Mouse (Mus musculus): ENCODE results near the gene Stra6l. TPM values are rescaled to one million over a fixed set of nuclear protein-coding genes. Genes with fewer than 3 reads are reported as not detected.

Gene Stra6l
- polyA plus RNA-seq, 1 experiment = 0.02 TPM

DNA sequence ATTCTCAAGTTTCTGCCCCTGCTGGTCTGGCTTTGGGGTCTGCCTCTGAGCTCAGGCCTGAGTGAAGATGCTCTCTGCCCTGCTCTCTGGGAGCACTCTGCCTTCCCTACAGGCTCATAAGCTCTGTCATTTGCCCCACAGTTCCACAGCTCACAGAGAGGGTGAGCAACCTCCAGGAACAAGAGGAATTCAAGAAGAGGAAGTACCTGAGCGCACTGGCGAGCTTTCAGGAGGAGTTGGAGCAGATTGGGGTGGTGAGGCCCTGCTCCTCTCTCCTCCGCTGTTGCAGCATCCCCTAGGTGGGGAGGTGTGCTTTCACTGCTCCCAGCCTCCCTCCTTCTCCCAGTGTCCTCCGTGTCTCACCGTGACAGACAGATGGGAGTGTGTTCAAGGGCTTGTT lies 49.9 kb downstream of the Stra6l start:
- Histone ChIP-seq H3K4me3 (ENCODE audit: insufficient read depth, low read length) (no peak overlapping the region), H3K27ac (ENCODE audit: insufficient read depth, low read length) (no peak overlapping the region), H3K4me1 (ENCODE audit: control insufficient read depth, insufficient read depth, low read length) (no peaks in the 10 kb centered on the region)
- TF ChIP-seq CTCF (IDR thresholded peaks at IDR 0.05; ENCODE audit: extremely low read depth, insufficient read depth, low read length) = no peak
- no peak for TF ChIP-seq POLR2A (IDR thresholded peaks at IDR 0.05; ENCODE audit: extremely low read depth, insufficient read depth, low read length)

DNA sequence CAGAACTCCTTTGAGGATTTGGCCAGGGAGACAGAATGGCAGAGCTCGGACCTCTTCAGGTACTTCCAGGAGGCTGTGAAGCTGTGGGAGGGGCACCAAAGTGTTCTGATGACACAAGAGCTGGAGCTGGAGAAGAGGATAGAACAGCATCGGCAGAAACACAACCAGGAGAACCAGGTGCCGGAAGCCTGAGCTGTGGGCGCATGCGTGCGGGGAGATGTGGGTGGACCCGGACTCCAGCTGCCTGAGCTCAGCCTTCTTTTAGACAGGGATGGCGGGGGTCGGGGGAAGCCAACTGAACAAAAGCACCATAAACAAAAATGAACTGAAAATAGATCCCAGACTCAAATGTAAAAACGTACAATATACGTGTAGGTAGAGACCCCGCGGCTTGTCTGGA lies 60.8 kb downstream of the Stra6l start:
- TF ChIP-seq CTCF (IDR thresholded peaks at IDR 0.05; ENCODE audit: extremely low read depth, insufficient read depth, low read length) = no peak
- no peak for TF ChIP-seq POLR2A (IDR thresholded peaks at IDR 0.05; ENCODE audit: extremely low read depth, insufficient read depth, low read length)
- no peaks in the 10 kb centered on the region for H3K4me1 ChIP-seq (ENCODE audit: control insufficient read depth, insufficient read depth, low read length)
- no peak overlapping the region for H3K27ac ChIP-seq (ENCODE audit: insufficient read depth, low read length)
- no peak overlapping the region for H3K4me3 ChIP-seq (ENCODE audit: insufficient read depth, low read length)

DNA sequence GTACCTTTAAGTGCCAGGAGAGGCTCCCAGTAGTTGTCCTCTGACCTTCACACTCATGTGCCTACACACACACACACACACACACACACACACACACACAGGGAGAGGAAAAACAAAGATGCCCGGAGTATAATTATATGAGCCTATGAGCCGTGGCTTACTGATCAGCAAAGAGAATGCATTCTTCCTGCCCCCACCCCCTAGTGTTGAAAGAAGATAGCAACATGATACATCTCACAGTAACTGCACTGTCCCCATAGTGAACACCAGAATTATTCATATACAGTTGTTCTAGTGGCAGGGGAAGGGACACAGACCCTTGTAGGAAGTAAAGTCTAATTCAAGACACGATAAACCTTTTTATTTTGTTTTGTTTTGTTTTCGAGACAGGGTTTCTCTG lies 61.5 kb downstream of the Stra6l start:
- Histone ChIP-seq H3K27ac (ENCODE audit: insufficient read depth, low read length) (no peak overlapping the region), H3K4me1 (ENCODE audit: control insufficient read depth, insufficient read depth, low read length) (no peaks in the 10 kb centered on the region), H3K4me3 (ENCODE audit: insufficient read depth, low read length) (no peak overlapping the region)
- TF ChIP-seq POLR2A (IDR thresholded peaks at IDR 0.05; ENCODE audit: extremely low read depth, insufficient read depth, low read length) = no peak
- no peak for TF ChIP-seq CTCF (IDR thresholded peaks at IDR 0.05; ENCODE audit: extremely low read depth, insufficient read depth, low read length)

DNA sequence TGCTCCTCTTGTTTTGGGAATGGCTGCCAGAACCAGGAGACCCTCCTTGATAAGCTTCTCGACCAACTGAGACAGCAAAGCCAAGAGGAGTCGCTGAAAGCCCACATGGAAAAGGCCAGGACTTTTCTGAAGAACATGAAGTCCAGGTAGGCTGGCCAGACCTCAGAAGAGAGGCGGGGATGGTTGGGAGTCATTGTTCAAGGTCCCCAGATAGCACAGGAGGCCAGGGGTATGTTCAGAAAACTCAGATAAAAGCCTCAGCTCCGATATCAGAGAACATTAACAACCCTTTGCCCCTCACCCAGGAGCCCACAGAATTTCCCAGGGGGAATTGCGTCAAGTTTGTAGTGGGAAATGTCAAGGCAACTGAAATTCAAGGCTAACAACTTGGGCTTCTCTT lies 62.8 kb downstream of the Stra6l start:
- Histone ChIP-seq H3K27ac (ENCODE audit: insufficient read depth, low read length) (no peak overlapping the region), H3K4me1 (ENCODE audit: control insufficient read depth, insufficient read depth, low read length) (no peaks in the 10 kb centered on the region), H3K4me3 (ENCODE audit: insufficient read depth, low read length) (no peak overlapping the region)
- TF ChIP-seq POLR2A (IDR thresholded peaks at IDR 0.05; ENCODE audit: extremely low read depth, insufficient read depth, low read length) (no peak), CTCF (IDR thresholded peaks at IDR 0.05; ENCODE audit: extremely low read depth, insufficient read depth, low read length) (no peak)

DNA sequence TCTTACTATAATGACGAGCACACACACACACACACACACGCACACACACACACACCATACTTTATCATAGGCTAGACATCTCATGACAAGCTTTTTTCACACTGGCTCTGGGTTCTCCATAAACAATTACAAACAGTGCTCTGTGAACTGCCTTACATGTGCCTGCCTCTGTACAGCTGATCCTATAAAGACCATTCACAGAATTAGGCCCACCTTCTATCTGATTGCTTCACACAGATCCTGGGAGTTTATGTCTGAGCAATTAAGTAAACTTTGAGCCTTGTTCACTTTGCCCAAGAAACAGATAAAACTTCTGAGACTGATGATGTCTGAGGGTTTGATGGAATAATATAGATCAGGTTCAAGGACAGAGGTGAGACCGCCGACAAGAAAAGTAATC lies 63.4 kb downstream of the Stra6l start:
- TF ChIP-seq CTCF (IDR thresholded peaks at IDR 0.05; ENCODE audit: extremely low read depth, insufficient read depth, low read length) = no peak
- TF ChIP-seq POLR2A (IDR thresholded peaks at IDR 0.05; ENCODE audit: extremely low read depth, insufficient read depth, low read length) = no peak
- Histone ChIP-seq H3K4me3 (ENCODE audit: insufficient read depth, low read length) (no peak overlapping the region), H3K27ac (ENCODE audit: insufficient read depth, low read length) (no peak overlapping the region), H3K4me1 (ENCODE audit: control insufficient read depth, insufficient read depth, low read length) (no peaks in the 10 kb centered on the region)

DNA sequence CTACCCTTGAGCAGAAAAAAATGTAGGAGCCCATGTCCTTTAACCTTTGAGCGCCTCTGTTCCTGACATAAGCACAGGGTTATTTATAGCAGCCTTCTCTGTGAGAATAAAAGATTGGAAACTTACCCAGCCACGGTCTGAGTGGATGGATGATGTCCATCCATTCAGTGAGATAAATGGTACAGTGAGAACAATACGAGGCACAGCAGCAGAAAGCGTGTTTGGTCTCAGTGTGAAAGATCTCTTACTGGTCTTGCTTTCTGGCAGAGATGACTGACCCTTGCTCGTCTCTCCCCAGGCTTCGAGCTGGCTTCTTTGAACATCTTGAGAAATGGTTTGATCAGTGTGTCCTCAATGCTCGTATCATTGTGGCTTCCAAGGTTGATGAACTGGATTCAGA lies 68.6 kb downstream of the Stra6l start:
- TF ChIP-seq POLR2A (IDR thresholded peaks at IDR 0.05; ENCODE audit: extremely low read depth, insufficient read depth, low read length) = no peak
- TF ChIP-seq CTCF (IDR thresholded peaks at IDR 0.05; ENCODE audit: extremely low read depth, insufficient read depth, low read length) = no peak
- no peak overlapping the region for H3K4me3 ChIP-seq (ENCODE audit: insufficient read depth, low read length)
- H3K27ac ChIP-seq (ENCODE audit: insufficient read depth, low read length) = no peak overlapping the region
- no peaks in the 10 kb centered on the region for H3K4me1 ChIP-seq (ENCODE audit: control insufficient read depth, insufficient read depth, low read length)

DNA sequence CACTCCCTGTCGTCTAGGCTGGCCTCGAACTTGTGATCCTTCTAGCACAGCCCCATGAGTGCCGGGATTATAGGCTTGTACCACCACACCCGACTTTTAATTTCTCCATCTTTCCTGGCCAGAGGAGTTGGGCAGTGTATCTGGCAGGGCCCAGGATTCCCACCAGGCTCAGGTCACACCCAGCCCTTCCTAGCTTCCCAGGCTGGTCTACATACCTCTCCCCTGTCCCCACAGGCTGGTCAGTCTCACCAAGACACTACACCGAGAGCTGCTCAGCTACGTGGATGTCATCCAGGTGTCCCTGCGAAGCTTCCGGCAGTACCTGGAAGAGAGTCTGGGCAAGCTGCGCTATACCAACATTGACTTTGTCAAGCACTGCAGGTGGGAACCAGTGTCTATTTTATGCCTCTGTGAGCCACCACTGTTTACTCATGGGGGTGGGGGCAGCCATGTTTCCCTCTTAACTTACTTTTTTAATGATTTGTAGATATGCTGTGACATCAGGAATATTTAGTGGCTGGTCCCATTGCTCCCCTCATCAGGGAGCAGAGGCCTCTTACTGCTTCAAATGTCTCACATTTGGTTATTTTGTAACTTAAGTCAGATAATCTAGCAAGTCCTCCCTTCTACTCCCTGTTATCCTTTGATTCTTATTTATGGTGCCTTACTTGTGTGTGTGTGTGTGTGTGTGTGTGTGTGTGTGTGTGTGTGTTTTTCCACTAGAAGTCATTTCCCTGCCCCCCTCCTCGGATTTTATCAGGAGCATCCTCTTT lies 73.4 kb downstream of the Stra6l start:
- Histone ChIP-seq H3K4me3 (ENCODE audit: insufficient read depth, low read length) (no peak overlapping the region), H3K4me1 (ENCODE audit: control insufficient read depth, insufficient read depth, low read length) (no peaks in the 10 kb centered on the region), H3K27ac (ENCODE audit: insufficient read depth, low read length) (no peak overlapping the region)
- no peak for TF ChIP-seq POLR2A (IDR thresholded peaks at IDR 0.05; ENCODE audit: extremely low read depth, insufficient read depth, low read length)
- no peak for TF ChIP-seq CTCF (IDR thresholded peaks at IDR 0.05; ENCODE audit: extremely low read depth, insufficient read depth, low read length)

DNA sequence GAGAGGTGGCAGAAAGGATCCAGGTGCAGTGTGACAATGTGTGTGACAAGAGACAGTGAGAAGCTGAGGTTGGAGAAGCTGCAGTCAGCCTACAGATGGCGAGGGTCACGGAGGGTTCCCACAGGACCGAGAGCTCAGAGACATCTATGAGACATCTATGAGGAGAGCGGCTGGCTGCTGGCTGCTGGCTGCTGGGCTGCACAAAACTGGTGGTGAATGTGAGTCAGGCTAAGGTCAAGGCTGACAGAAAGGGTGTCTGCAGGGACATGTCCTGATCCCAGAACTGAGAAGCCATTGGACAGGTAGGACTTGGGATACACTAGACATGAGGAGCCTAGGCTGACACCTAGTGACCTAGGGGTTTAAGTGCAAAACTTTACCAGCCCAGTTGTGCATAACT lies 75.5 kb downstream of the Stra6l start:
- TF ChIP-seq POLR2A (IDR thresholded peaks at IDR 0.05; ENCODE audit: extremely low read depth, insufficient read depth, low read length) (no peak), CTCF (IDR thresholded peaks at IDR 0.05; ENCODE audit: extremely low read depth, insufficient read depth, low read length) (no peak)
- no peak overlapping the region for H3K27ac ChIP-seq (ENCODE audit: insufficient read depth, low read length)
- H3K4me3 ChIP-seq (ENCODE audit: insufficient read depth, low read length) = no peak overlapping the region
- H3K4me1 ChIP-seq (ENCODE audit: control insufficient read depth, insufficient read depth, low read length) = no peaks in the 10 kb centered on the region

DNA sequence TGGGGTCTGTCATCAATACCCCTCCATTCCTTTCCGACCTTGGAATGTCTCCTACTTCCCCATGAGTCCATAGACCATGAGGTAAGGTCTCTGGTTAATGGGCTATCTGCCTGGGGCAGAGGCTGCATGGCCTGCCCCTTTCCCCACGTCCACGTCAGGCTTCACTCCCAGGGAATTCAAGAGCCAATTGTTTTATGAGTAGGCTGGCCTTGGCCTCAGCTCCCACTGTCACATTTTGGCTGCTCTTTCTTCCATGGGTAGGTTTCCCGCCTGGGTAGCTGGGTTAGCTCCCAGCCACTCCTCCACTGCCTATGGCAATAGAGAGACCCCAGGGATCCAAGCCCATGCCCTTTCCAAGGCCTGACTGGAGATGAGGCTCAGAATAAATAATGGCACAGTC lies 80.1 kb downstream of the Stra6l start:
- Histone ChIP-seq H3K27ac (ENCODE audit: insufficient read depth, low read length) (no peak overlapping the region), H3K4me3 (ENCODE audit: insufficient read depth, low read length) (no peak overlapping the region), H3K4me1 (ENCODE audit: control insufficient read depth, insufficient read depth, low read length) (no peaks in the 10 kb centered on the region)
- no peak for TF ChIP-seq POLR2A (IDR thresholded peaks at IDR 0.05; ENCODE audit: extremely low read depth, insufficient read depth, low read length)
- no peak for TF ChIP-seq CTCF (IDR thresholded peaks at IDR 0.05; ENCODE audit: extremely low read depth, insufficient read depth, low read length)

Other genes with a start within 250 kb of the Stra6l start
- gene Aldh1b1, start 49.6 kb upstream of the Stra6l start, polyA plus RNA-seq (2012; rRNA removed) = 7.2 and 7.7 TPM in 2 replicates
- gene Igfbpl1, start 21.7 kb upstream of the Stra6l start, polyA plus RNA-seq (2012; rRNA removed) = 1.2 and 1.5 TPM in 2 replicates
- gene Ccdc180, start 41.6 kb downstream of the Stra6l start, polyA plus RNA-seq (2012; rRNA removed) = 0.08 and 0.52 TPM in 2 replicates
- gene Tdrd7, start 116.7 kb downstream of the Stra6l start, polyA plus RNA-seq (2012; rRNA removed) = 28.9 and 29.5 TPM in 2 replicates
- 48.2 and 50.9 TPM in 2 replicates for gene Tmod1, start 190.3 kb downstream of the Stra6l start, polyA plus RNA-seq (2012; rRNA removed)

Data from cortical plate, adult 2 months (tissue).